Mouse (Mus musculus): ENCODE measurements around the gene Thy1. TPM values are rescaled to one million over a fixed set of nuclear protein-coding genes. Genes with fewer than 3 reads are reported as not detected.

Thy1 gene
- total RNA-seq (2015): 16.0 and 16.7 TPM in 2 replicates
- total RNA-seq (2017): 7.5 and 10.5 TPM in 2 replicates

- ATAC-seq (ENCODE audit: poor library complexity, severe bottlenecking): peak; percentile 43; the same call in 1 of the 2 replicates
These were observed at the start of gene Thy1 for GRCm38 (mm10) chr9:44042836-44043707. TSS of gene Thy1 (plus strand) at chr9:44043384.

GRCm38 (mm10) chr9:43997681-43998080 lies 45.5 kb upstream of the Thy1 start:
- no peak for ATAC-seq (ENCODE audit: poor library complexity, severe bottlenecking)

- no peak for ATAC-seq (ENCODE audit: poor library complexity, severe bottlenecking)
These were observed 44.3 kb upstream of the Thy1 start for GRCm38 (mm10) chr9:43998851-43999250.

- no peak for ATAC-seq (ENCODE audit: poor library complexity, severe bottlenecking)
These were observed 38.8 kb upstream of the Thy1 start for GRCm38 (mm10) chr9:44004362-44004761.

GRCm38 (mm10) chr9:44005305-44005704 lies 37.9 kb upstream of the Thy1 start:
- peak; percentile 38; the same call in 1 of the 2 replicates for ATAC-seq (ENCODE audit: poor library complexity, severe bottlenecking)

- no peak for ATAC-seq (ENCODE audit: poor library complexity, severe bottlenecking)
These were observed 35.9 kb upstream of the Thy1 start for GRCm38 (mm10) chr9:44007323-44007722.

GRCm38 (mm10) chr9:44007991-44008390 lies 35.2 kb upstream of the Thy1 start:
- ATAC-seq (ENCODE audit: poor library complexity, severe bottlenecking): no peak

GRCm38 (mm10) chr9:44010900-44011299 lies 32.3 kb upstream of the Thy1 start:
- ATAC-seq (ENCODE audit: poor library complexity, severe bottlenecking): no peak

GRCm38 (mm10) chr9:44011668-44012067 lies 31.5 kb upstream of the Thy1 start:
- ATAC-seq (ENCODE audit: poor library complexity, severe bottlenecking): no peak

- no peak for ATAC-seq (ENCODE audit: poor library complexity, severe bottlenecking)
These were observed 31.0 kb upstream of the Thy1 start for GRCm38 (mm10) chr9:44012164-44012563.

GRCm38 (mm10) chr9:44012761-44013301 lies 30.4 kb upstream of the Thy1 start:
- 0 out of 2 replicates have a peak, but pooled peaks have one; percentile 30 for ATAC-seq (ENCODE audit: poor library complexity, severe bottlenecking)

- peak; percentile 27; the same call in 1 of the 2 replicates for ATAC-seq (ENCODE audit: poor library complexity, severe bottlenecking)
These were observed 29.4 kb upstream of the Thy1 start for GRCm38 (mm10) chr9:44013781-44014180.

GRCm38 (mm10) chr9:44016304-44016703 lies 26.9 kb upstream of the Thy1 start:
- no peak for ATAC-seq (ENCODE audit: poor library complexity, severe bottlenecking)

GRCm38 (mm10) chr9:44017846-44018245 lies 25.3 kb upstream of the Thy1 start:
- ATAC-seq (ENCODE audit: poor library complexity, severe bottlenecking): no peak

- ATAC-seq (ENCODE audit: poor library complexity, severe bottlenecking): no peak
These were observed 23.2 kb upstream of the Thy1 start for GRCm38 (mm10) chr9:44020001-44020400.

- no peak for ATAC-seq (ENCODE audit: poor library complexity, severe bottlenecking)
These were observed 20.9 kb upstream of the Thy1 start for GRCm38 (mm10) chr9:44022100-44022847.

GRCm38 (mm10) chr9:44024096-44024495 lies 19.1 kb upstream of the Thy1 start:
- no peak for ATAC-seq (ENCODE audit: poor library complexity, severe bottlenecking)

GRCm38 (mm10) chr9:44029580-44030236 lies 13.5 kb upstream of the Thy1 start:
- ATAC-seq (ENCODE audit: poor library complexity, severe bottlenecking): no peak

GRCm38 (mm10) chr9:44030646-44031045 lies 12.5 kb upstream of the Thy1 start:
- no peak for ATAC-seq (ENCODE audit: poor library complexity, severe bottlenecking)

- peak; percentile 63 for ATAC-seq (ENCODE audit: poor library complexity, severe bottlenecking)
These were observed 12.1 kb upstream of the Thy1 start for GRCm38 (mm10) chr9:44031079-44031478.

GRCm38 (mm10) chr9:44031946-44032345 lies 11.2 kb upstream of the Thy1 start:
- ATAC-seq (ENCODE audit: poor library complexity, severe bottlenecking): no peak
